Mouse (Mus musculus): ENCODE data around the gene Itgav. TPM values are rescaled to one million over a fixed set of nuclear protein-coding genes. Genes with fewer than 3 reads are reported as not detected.

Gene Itgav
- polyA plus RNA-seq, 1 experiment = 0.03 TPM

GRCm38 (mm10) chr2:83758606-83759215, 34.5 kb downstream of the Itgav start:
- TF ChIP-seq GATA1 (IDR thresholded peaks at IDR 0.05; ENCODE audit: low read length) = no peak
- no peak for TF ChIP-seq TAL1 (IDR thresholded peaks at IDR 0.05; ENCODE audit: low read length)
- H3K9me3 ChIP-seq (ENCODE audit: control insufficient read depth, low read length) = no peaks in the 10 kb centered on the region
- H3K4me1 ChIP-seq (ENCODE audit: control insufficient read depth) = no peaks in the 10 kb centered on the region
- no peaks in the 10 kb centered on the region for H3K27me3 ChIP-seq (ENCODE audit: control insufficient read depth)
- H3K36me3 ChIP-seq (ENCODE audit: control insufficient read depth) = no peaks in the 10 kb centered on the region
- no peak overlapping the region for H3K4me3 ChIP-seq (replicated peaks)

- TF ChIP-seq TAL1 (IDR thresholded peaks at IDR 0.05; ENCODE audit: low read length) (no peak), GATA1 (IDR thresholded peaks at IDR 0.05; ENCODE audit: low read length) (no peak)
- Histone ChIP-seq H3K4me3 (replicated peaks) (no peak overlapping the region), H3K36me3 (ENCODE audit: control insufficient read depth) (no peaks in the 10 kb centered on the region), H3K9me3 (ENCODE audit: control insufficient read depth, low read length) (no peaks in the 10 kb centered on the region), H3K27me3 (ENCODE audit: control insufficient read depth) (no peaks in the 10 kb centered on the region), H3K4me1 (ENCODE audit: control insufficient read depth) (no peaks in the 10 kb centered on the region)
Measured at GRCm38 (mm10) chr2:83759216-83759648, 35.0 kb downstream of the Itgav start.

GRCm38 (mm10) chr2:83759667-83760066, 35.5 kb downstream of the Itgav start:
- Histone ChIP-seq H3K4me3 (replicated peaks) (no peak overlapping the region), H3K4me1 (ENCODE audit: control insufficient read depth) (no peaks in the 10 kb centered on the region), H3K9me3 (ENCODE audit: control insufficient read depth, low read length) (no peaks in the 10 kb centered on the region), H3K36me3 (ENCODE audit: control insufficient read depth) (no peaks in the 10 kb centered on the region), H3K27me3 (ENCODE audit: control insufficient read depth) (no peaks in the 10 kb centered on the region)
- TF ChIP-seq GATA1 (IDR thresholded peaks at IDR 0.05; ENCODE audit: low read length) (no peak), TAL1 (IDR thresholded peaks at IDR 0.05; ENCODE audit: low read length) (no peak)

GRCm38 (mm10) chr2:83760112-83760511, 35.9 kb downstream of the Itgav start:
- H3K9me3 ChIP-seq (ENCODE audit: control insufficient read depth, low read length) = no peaks in the 10 kb centered on the region
- no peak for TF ChIP-seq TAL1 (IDR thresholded peaks at IDR 0.05; ENCODE audit: low read length)
- H3K27me3 ChIP-seq (ENCODE audit: control insufficient read depth) = no peaks in the 10 kb centered on the region
- no peak overlapping the region for H3K4me3 ChIP-seq (replicated peaks)
- no peaks in the 10 kb centered on the region for H3K4me1 ChIP-seq (ENCODE audit: control insufficient read depth)
- H3K36me3 ChIP-seq (ENCODE audit: control insufficient read depth) = no peaks in the 10 kb centered on the region

GRCm38 (mm10) chr2:83761506-83761905, 37.3 kb downstream of the Itgav start:
- Histone ChIP-seq H3K36me3 (ENCODE audit: control insufficient read depth) (no peaks in the 10 kb centered on the region), H3K4me3 (replicated peaks) (no peak overlapping the region), H3K27me3 (ENCODE audit: control insufficient read depth) (no peaks in the 10 kb centered on the region), H3K4me1 (ENCODE audit: control insufficient read depth) (no peaks in the 10 kb centered on the region), H3K9me3 (ENCODE audit: control insufficient read depth, low read length) (no peaks in the 10 kb centered on the region)
- no peak for TF ChIP-seq GATA1 (IDR thresholded peaks at IDR 0.05; ENCODE audit: low read length)
- TF ChIP-seq TAL1 (IDR thresholded peaks at IDR 0.05; ENCODE audit: low read length) = no peak

- no peaks in the 10 kb centered on the region for H3K36me3 ChIP-seq (ENCODE audit: control insufficient read depth)
Measured at GRCm38 (mm10) chr2:83762106-83762855, 38.1 kb downstream of the Itgav start.

GRCm38 (mm10) chr2:83766058-83766457, 41.9 kb downstream of the Itgav start:
- Histone ChIP-seq H3K36me3 (ENCODE audit: control insufficient read depth) (no peaks in the 10 kb centered on the region), H3K4me3 (replicated peaks) (no peak overlapping the region), H3K27me3 (ENCODE audit: control insufficient read depth) (no peaks in the 10 kb centered on the region), H3K4me1 (ENCODE audit: control insufficient read depth) (no peaks in the 10 kb centered on the region), H3K9me3 (ENCODE audit: control insufficient read depth, low read length) (no peaks in the 10 kb centered on the region)
- TF ChIP-seq TAL1 (IDR thresholded peaks at IDR 0.05; ENCODE audit: low read length) = no peak
- no peak for TF ChIP-seq GATA1 (IDR thresholded peaks at IDR 0.05; ENCODE audit: low read length)

More at GRCm38 (mm10) chr2:83762106-83762855, 38.1 kb downstream of the Itgav start:
- Histone ChIP-seq H3K9me3 (ENCODE audit: control insufficient read depth, low read length) (no peaks in the 10 kb centered on the region), H3K4me3 (replicated peaks) (no peak overlapping the region), H3K27me3 (ENCODE audit: control insufficient read depth) (no peaks in the 10 kb centered on the region), H3K4me1 (ENCODE audit: control insufficient read depth) (no peaks in the 10 kb centered on the region)
- TF ChIP-seq GATA1 (IDR thresholded peaks at IDR 0.05; ENCODE audit: low read length) (no peak), TAL1 (IDR thresholded peaks at IDR 0.05; ENCODE audit: low read length) (no peak)

- no peaks in the 10 kb centered on the region for H3K27me3 ChIP-seq (ENCODE audit: control insufficient read depth)
- H3K36me3 ChIP-seq (ENCODE audit: control insufficient read depth) = no peaks in the 10 kb centered on the region
- H3K9me3 ChIP-seq (ENCODE audit: control insufficient read depth, low read length) = no peaks in the 10 kb centered on the region
- TF ChIP-seq TAL1 (IDR thresholded peaks at IDR 0.05; ENCODE audit: low read length) (no peak), GATA1 (IDR thresholded peaks at IDR 0.05; ENCODE audit: low read length) (no peak)
- H3K4me1 ChIP-seq (ENCODE audit: control insufficient read depth) = no peaks in the 10 kb centered on the region
- H3K4me3 ChIP-seq (replicated peaks) = no peak overlapping the region
Measured at GRCm38 (mm10) chr2:83766878-83767277, 42.7 kb downstream of the Itgav start.

GRCm38 (mm10) chr2:83768311-83769047, 44.3 kb downstream of the Itgav start:
- Histone ChIP-seq H3K4me1 (ENCODE audit: control insufficient read depth) (no peaks in the 10 kb centered on the region), H3K27me3 (ENCODE audit: control insufficient read depth) (no peaks in the 10 kb centered on the region), H3K9me3 (ENCODE audit: control insufficient read depth, low read length) (no peaks in the 10 kb centered on the region), H3K36me3 (ENCODE audit: control insufficient read depth) (peaks cover 3% of the 10 kb centered on the region; the same call in 1 of the 2 replicates), H3K4me3 (replicated peaks) (no peak overlapping the region)
- TF ChIP-seq GATA1 (IDR thresholded peaks at IDR 0.05; ENCODE audit: low read length) (no peak), TAL1 (IDR thresholded peaks at IDR 0.05; ENCODE audit: low read length) (no peak)
